Mouse (Mus musculus) left cerebral cortex, postnatal 25 days (tissue): ENCODE measurements around the gene Trpm2. TPM values are rescaled to one million over a fixed set of nuclear protein-coding genes. Genes with fewer than 3 reads are reported as not detected.

ENCODE experiments used
- DNase-seq, 2 experiments: peaks; one replicate each; pipeline ENCODE4 v3.0.0; 2022; ENCODE audit warnings: low spot score in 2 of 2, mixed read lengths in 1 of 2
- intact Hi-C: fragments of 180-260 bp; cut with DNase I; formaldehyde crosslinking; loops from one replicate; pipeline ENCODE4 v1.15.1; 2025
- total RNA-seq, 2 experiments: library from RNA; stranded (reverse); gene quantifications; 2 replicates each; pipeline ENCODE4 v1.2.3; 2021

Gene Trpm2
- total RNA-seq, 2 experiments from 2014 or later = 32.3 to 44.9 TPM

DNA sequence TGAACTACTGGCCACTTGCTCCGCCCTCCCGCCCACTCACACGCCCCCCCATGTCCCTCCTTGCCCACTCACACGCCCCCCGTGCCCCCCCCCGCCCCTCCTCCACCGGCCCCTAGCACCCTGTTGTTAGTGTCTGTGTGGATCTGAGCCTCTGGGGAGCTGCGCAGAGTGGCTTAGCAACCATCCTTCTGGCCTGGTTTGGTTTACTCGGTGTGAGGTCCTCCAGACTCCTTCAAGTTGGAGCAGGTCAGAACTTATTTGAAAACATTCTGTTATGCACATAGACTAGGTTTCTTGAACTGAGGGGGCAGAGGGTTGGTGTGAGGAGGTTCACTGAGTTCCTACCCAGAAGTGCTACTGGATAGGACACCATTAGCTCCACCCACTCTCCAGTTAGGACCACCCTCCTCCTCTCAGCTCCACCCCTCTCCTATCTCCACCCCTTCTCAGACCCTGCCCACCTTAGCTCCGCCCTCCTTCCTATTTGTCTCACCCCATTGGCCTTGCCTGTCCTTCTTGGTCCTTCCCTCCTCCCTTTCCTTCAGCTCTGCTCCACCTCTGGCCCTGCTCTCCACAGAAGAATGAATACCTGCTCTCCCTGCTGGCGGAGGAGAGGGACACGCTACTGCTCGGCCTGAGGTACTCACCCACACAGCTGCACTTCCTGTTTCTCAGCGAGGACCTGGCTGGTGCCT lies 106.1 kb downstream of the Trpm2 start:
- DNase-seq = no peak
- intact Hi-C loops = no loop called here

DNA sequence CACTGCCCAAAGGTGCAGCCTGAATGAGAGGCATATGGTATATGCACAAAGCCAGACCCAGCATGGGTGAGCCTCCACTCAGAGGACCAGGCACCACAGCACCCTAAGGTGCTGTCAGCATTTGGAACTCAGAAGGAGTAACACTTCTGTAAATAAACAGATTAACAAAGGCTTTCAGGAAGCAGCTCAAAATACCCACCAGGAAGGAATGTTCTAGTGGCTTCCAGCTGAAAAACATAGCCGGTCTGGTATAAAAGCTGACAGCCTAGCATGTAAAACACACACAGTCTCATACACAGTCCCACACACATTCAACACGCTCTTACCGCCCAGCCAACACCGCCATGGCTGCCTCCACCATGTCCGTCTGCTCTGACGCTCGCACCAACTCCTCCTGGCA lies 108.7 kb downstream of the Trpm2 start, which contains the start of gene Gm3285:
Gene Gm3285 (plus strand): TSS at position 301 of the 400 bp plus-strand sequence.
- intact Hi-C loops = no loop called here

More for the DNA sequence above, 108.7 kb downstream of the Trpm2 start, which contains the start of gene Gm3285:
- no peak for DNase-seq

Other genes with a start within 250 kb of the Trpm2 start
- gene Krtap12-1, start 250.0 kb downstream of the Trpm2 start, total RNA-seq = not detected
- not detected for gene Gm10100, start 244.1 kb downstream of the Trpm2 start, total RNA-seq
- gene Gm18596, start 227.9 kb downstream of the Trpm2 start, total RNA-seq = not detected
- gene Gm9736, start 219.2 kb downstream of the Trpm2 start, total RNA-seq = not detected
- not detected for gene Gm3233, start 210.9 kb downstream of the Trpm2 start, total RNA-seq
- not detected for gene Gm3238, start 199.2 kb downstream of the Trpm2 start, total RNA-seq
- not detected for gene Gm7138, start 193.6 kb downstream of the Trpm2 start, total RNA-seq
- not detected for gene Gm3250, start 188.0 kb downstream of the Trpm2 start, total RNA-seq
- gene Gm7137, start 182.4 kb downstream of the Trpm2 start, total RNA-seq = not detected
- gene Gm9639, start 175.5 kb downstream of the Trpm2 start, total RNA-seq = not detected
- gene Gm19668, start 171.4 kb downstream of the Trpm2 start, total RNA-seq = not detected
- not detected for gene Gm9507, start 158.7 kb downstream of the Trpm2 start, total RNA-seq
- gene Gm2696, start 155.9 kb downstream of the Trpm2 start, total RNA-seq = not detected
- gene Krtap10-4, start 143.5 kb downstream of the Trpm2 start, total RNA-seq = not detected
- not detected for gene Krtap10-10, start 134.6 kb downstream of the Trpm2 start, total RNA-seq
- not detected for gene Gm36176, start 123.8 kb downstream of the Trpm2 start, total RNA-seq
- gene Gm10318, start 117.7 kb downstream of the Trpm2 start, total RNA-seq = not detected
- gene Gm3285, start 108.6 kb downstream of the Trpm2 start, total RNA-seq = not detected
- gene Lrrc3, start 68.0 kb downstream of the Trpm2 start, total RNA-seq = 10 to 100 TPM; 13.2 to 13.6 TPM
- 10 to 100 TPM; 30.3 to 34.7 TPM for gene 1810043G02Rik, start 8.0 kb upstream of the Trpm2 start, total RNA-seq
- gene Pfkl, start 39.5 kb upstream of the Trpm2 start, total RNA-seq = 100 to 1,000 TPM; 145 to 149 TPM
- not detected for gene Dnmt3l, start 71.4 kb upstream of the Trpm2 start, total RNA-seq
- gene Aire, start 73.0 kb upstream of the Trpm2 start, total RNA-seq = not detected
- 1 to 10 TPM; 1.6 to 1.9 TPM for gene Icosl, start 98.7 kb upstream of the Trpm2 start, total RNA-seq
- gene D10Jhu81e, start 199.2 kb upstream of the Trpm2 start, total RNA-seq = 100 to 1,000 TPM; 106 to 109 TPM
- gene Pwp2, start 214.6 kb upstream of the Trpm2 start, total RNA-seq = 10 to 100 TPM; 16.7 to 18.2 TPM